Mouse (Mus musculus): Measurements from ENCODE around the gene Lrrc32. TPM values are rescaled to one million over a fixed set of nuclear protein-coding genes. Genes with fewer than 3 reads are reported as not detected.

The Lrrc32 gene
- polyA plus RNA-seq, 1 experiment from 2014 or later: 13.0 TPM

DNA sequence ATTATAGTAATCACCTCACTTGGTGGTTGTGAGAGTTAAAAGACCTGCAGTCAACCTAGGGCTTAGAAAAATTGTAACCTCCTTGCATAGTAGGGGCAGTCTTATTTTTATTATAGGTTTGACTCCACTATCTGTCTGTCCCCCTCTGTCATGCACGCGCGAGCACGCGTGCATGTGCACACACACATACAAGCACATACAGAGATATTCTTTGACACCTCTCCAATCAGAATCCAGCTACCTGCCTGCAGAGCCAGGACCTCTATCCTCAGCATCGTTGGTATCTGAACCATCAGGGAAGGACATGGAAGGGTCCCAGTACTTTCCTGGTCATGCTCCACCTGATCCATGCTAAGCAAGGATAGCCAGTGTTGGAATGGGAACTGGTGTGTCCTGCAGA, 1.8 kb downstream of the Lrrc32 start:
- Histone ChIP-seq H3K4me1 (replicated peaks; ENCODE audit: control insufficient read depth, insufficient read depth, low read length) (peaks cover 20% of the 10 kb centered on the region), H3K4me2 (ENCODE audit: low read length) (peak overlapping the region; percentile 72), H3K9me3 (ENCODE audit: control insufficient read depth, low read length) (no peaks in the 10 kb centered on the region), H3K9ac (ENCODE audit: low read length) (no peak overlapping the region), H3K36me3 (ENCODE audit: control insufficient read depth, insufficient read depth, low read length) (0 out of 2 replicates have a peak, but pooled peaks cover 9% of the 10 kb centered on the region), H3K27ac (ENCODE audit: low read depth) (no peak overlapping the region), H3K4me3 (ENCODE audit: low read depth, low read length) (peak overlapping the region; percentile 41), H3K27me3 (replicated peaks; ENCODE audit: control insufficient read depth, insufficient read depth, low read length) (no peaks in the 10 kb centered on the region)
- 96% methylated on average over 6 of the region's 6 CpGs for WGBS
- DNase-seq (ENCODE audit: low spot score) (no peak), ATAC-seq (replicated peaks; ENCODE audit: low FRiP score, low TSS enrichment, low read depth) (no peak)

- Histone ChIP-seq H3K4me1 (replicated peaks; ENCODE audit: control insufficient read depth, insufficient read depth, low read length) (peaks cover 17% of the 10 kb centered on the region), H3K9me3 (ENCODE audit: control insufficient read depth, low read length) (no peaks in the 10 kb centered on the region), H3K4me2 (ENCODE audit: low read length) (peak overlapping the region; percentile 72), H3K4me3 (ENCODE audit: low read depth, low read length) (no peak overlapping the region), H3K36me3 (ENCODE audit: control insufficient read depth, insufficient read depth, low read length) (0 out of 2 replicates have a peak, but pooled peaks cover 9% of the 10 kb centered on the region), H3K27ac (ENCODE audit: low read depth) (no peak overlapping the region), H3K9ac (ENCODE audit: low read length) (no peak overlapping the region), H3K27me3 (replicated peaks; ENCODE audit: control insufficient read depth, insufficient read depth, low read length) (no peaks in the 10 kb centered on the region)
- no peak for DNase-seq (ENCODE audit: low spot score)
- WGBS: 72% methylated on average over 9 of the region's 9 CpGs
- ATAC-seq (replicated peaks; ENCODE audit: low FRiP score, low TSS enrichment, low read depth): no peak
These were observed 2.5 kb downstream of the Lrrc32 start for GRCm38 (mm10) chr7:98491451-98492200.

- 67% methylated on average over 5 of the region's 5 CpGs for WGBS
- no peaks in the 10 kb centered on the region for H3K27me3 ChIP-seq (replicated peaks; ENCODE audit: control insufficient read depth, insufficient read depth, low read length)
- DNase-seq (ENCODE audit: low spot score) (no peak), ATAC-seq (replicated peaks; ENCODE audit: low FRiP score, low TSS enrichment, low read depth) (no peak)
- peaks cover 14% of the 10 kb centered on the region for H3K4me1 ChIP-seq (replicated peaks; ENCODE audit: control insufficient read depth, insufficient read depth, low read length)
- H3K36me3 ChIP-seq (ENCODE audit: control insufficient read depth, insufficient read depth, low read length): 0 out of 2 replicates have a peak, but pooled peaks cover 12% of the 10 kb centered on the region
- H3K9ac ChIP-seq (ENCODE audit: low read length): no peak overlapping the region
- no peak overlapping the region for H3K4me3 ChIP-seq (ENCODE audit: low read depth, low read length)
- no peaks in the 10 kb centered on the region for H3K9me3 ChIP-seq (ENCODE audit: control insufficient read depth, low read length)
- peak overlapping the region; percentile 72 for H3K4me2 ChIP-seq (ENCODE audit: low read length)
- H3K27ac ChIP-seq (ENCODE audit: low read depth): no peak overlapping the region
These were observed 3.2 kb downstream of the Lrrc32 start for GRCm38 (mm10) chr7:98492331-98492730.

GRCm38 (mm10) chr7:98493307-98493706, 4.2 kb downstream of the Lrrc32 start:
- no peak overlapping the region for H3K9ac ChIP-seq (ENCODE audit: low read length)
- H3K4me2 ChIP-seq (ENCODE audit: low read length): no peak overlapping the region
- ATAC-seq (replicated peaks; ENCODE audit: low FRiP score, low TSS enrichment, low read depth) (no peak), DNase-seq (ENCODE audit: low spot score) (no peak)
- no peak overlapping the region for H3K27ac ChIP-seq (ENCODE audit: low read depth)
- no peak overlapping the region for H3K4me3 ChIP-seq (ENCODE audit: low read depth, low read length)
- peaks cover 14% of the 10 kb centered on the region for H3K4me1 ChIP-seq (replicated peaks; ENCODE audit: control insufficient read depth, insufficient read depth, low read length)
- no peaks in the 10 kb centered on the region for H3K9me3 ChIP-seq (ENCODE audit: control insufficient read depth, low read length)
- H3K36me3 ChIP-seq (ENCODE audit: control insufficient read depth, insufficient read depth, low read length): peaks cover 19% of the 10 kb centered on the region
- H3K27me3 ChIP-seq (replicated peaks; ENCODE audit: control insufficient read depth, insufficient read depth, low read length): no peaks in the 10 kb centered on the region
- 59% methylated on average over 2 of the region's 2 CpGs for WGBS

DNA sequence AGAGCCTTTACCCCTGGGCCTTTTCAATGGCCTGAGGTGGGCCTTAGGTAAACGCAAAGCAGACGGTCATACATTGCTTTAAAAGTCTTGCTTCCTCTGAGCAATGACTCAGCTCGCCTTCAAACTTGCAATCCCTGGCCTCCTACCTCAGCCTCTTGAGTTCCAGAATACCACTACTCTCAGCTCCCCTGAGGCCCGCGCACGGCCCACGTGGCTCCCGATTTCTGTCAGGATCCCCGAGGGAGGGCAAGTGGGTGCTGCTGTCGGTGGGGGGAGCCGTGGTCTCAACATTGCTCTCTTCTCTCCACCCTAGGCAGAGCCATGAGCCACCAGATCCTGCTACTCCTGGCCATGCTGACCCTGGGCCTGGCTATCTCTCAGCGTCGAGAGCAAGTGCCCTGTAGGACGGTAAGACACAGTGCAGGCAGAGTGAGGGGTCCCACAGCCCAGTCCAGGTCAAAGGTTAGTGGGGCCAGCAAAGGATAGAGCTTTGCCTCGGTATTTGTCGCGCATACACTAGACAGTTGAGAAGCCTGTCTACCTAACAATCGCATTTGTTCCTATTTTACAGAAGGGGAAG, 4.9 kb downstream of the Lrrc32 start:
- Histone ChIP-seq H3K4me3 (ENCODE audit: low read depth, low read length) (no peak overlapping the region), H3K27ac (ENCODE audit: low read depth) (no peak overlapping the region), H3K9me3 (ENCODE audit: control insufficient read depth, low read length) (no peaks in the 10 kb centered on the region), H3K4me1 (replicated peaks; ENCODE audit: control insufficient read depth, insufficient read depth, low read length) (peaks cover 13% of the 10 kb centered on the region), H3K9ac (ENCODE audit: low read length) (no peak overlapping the region), H3K27me3 (replicated peaks; ENCODE audit: control insufficient read depth, insufficient read depth, low read length) (no peaks in the 10 kb centered on the region), H3K36me3 (ENCODE audit: control insufficient read depth, insufficient read depth, low read length) (peaks cover 26% of the 10 kb centered on the region), H3K4me2 (ENCODE audit: low read length) (no peak overlapping the region)
- 57% methylated on average over 18 of the region's 18 CpGs for WGBS
- ATAC-seq (replicated peaks; ENCODE audit: low FRiP score, low TSS enrichment, low read depth) (no peak), DNase-seq (ENCODE audit: low spot score) (no peak)

DNA sequence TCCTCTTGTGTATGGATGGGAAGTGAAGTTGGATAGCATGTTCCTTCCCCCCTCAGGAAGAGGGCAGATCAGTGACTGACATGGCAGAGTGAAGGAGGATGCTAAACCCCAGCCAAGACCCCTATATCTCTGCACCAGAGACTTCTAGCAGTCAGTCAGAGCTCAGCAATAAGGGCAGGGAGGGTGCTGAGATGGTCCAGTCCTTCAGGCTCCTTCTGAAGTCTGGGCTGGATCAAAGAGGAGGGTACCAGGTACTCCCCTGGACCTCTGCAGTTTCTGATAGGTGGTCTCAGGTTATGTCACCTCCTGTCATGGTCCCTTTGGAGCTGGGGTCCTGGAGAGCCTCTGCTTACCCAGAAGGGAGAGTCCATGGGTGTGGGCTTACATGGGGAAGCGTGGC, 6.5 kb downstream of the Lrrc32 start:
- H3K36me3 ChIP-seq (ENCODE audit: control insufficient read depth, insufficient read depth, low read length): peaks cover 38% of the 10 kb centered on the region
- H3K4me2 ChIP-seq (ENCODE audit: low read length): no peak overlapping the region
- H3K4me1 ChIP-seq (replicated peaks; ENCODE audit: control insufficient read depth, insufficient read depth, low read length): peaks cover 7% of the 10 kb centered on the region
- H3K4me3 ChIP-seq (ENCODE audit: low read depth, low read length): no peak overlapping the region
- H3K27me3 ChIP-seq (replicated peaks; ENCODE audit: control insufficient read depth, insufficient read depth, low read length): no peaks in the 10 kb centered on the region
- H3K9me3 ChIP-seq (ENCODE audit: control insufficient read depth, low read length): no peaks in the 10 kb centered on the region
- no peak overlapping the region for H3K27ac ChIP-seq (ENCODE audit: low read depth)
- DNase-seq (ENCODE audit: low spot score) (no peak), ATAC-seq (replicated peaks; ENCODE audit: low FRiP score, low TSS enrichment, low read depth) (no peak)
- H3K9ac ChIP-seq (ENCODE audit: low read length): no peak overlapping the region
- 68% methylated on average over 1 of the region's 1 CpGs for WGBS

- Histone ChIP-seq H3K4me2 (ENCODE audit: low read length) (no peak overlapping the region), H3K4me1 (replicated peaks; ENCODE audit: control insufficient read depth, insufficient read depth, low read length) (peaks cover 3% of the 10 kb centered on the region), H3K36me3 (ENCODE audit: control insufficient read depth, insufficient read depth, low read length) (peaks cover 38% of the 10 kb centered on the region), H3K27ac (ENCODE audit: low read depth) (no peak overlapping the region), H3K9ac (ENCODE audit: low read length) (no peak overlapping the region), H3K27me3 (replicated peaks; ENCODE audit: control insufficient read depth, insufficient read depth, low read length) (no peaks in the 10 kb centered on the region), H3K4me3 (ENCODE audit: low read depth, low read length) (no peak overlapping the region), H3K9me3 (ENCODE audit: control insufficient read depth, low read length) (no peaks in the 10 kb centered on the region)
- 66% methylated on average over 5 of the region's 5 CpGs for WGBS
- ATAC-seq (replicated peaks; ENCODE audit: low FRiP score, low TSS enrichment, low read depth) (no peak), DNase-seq (ENCODE audit: low spot score) (no peak)
These were observed 8.4 kb downstream of the Lrrc32 start for GRCm38 (mm10) chr7:98497451-98497850.

- no peak overlapping the region for H3K27ac ChIP-seq (ENCODE audit: low read depth)
- H3K36me3 ChIP-seq (ENCODE audit: control insufficient read depth, insufficient read depth, low read length): peaks cover 38% of the 10 kb centered on the region
- 94% methylated on average over 12 of the region's 12 CpGs for WGBS
- H3K9me3 ChIP-seq (ENCODE audit: control insufficient read depth, low read length): no peaks in the 10 kb centered on the region
- no peak overlapping the region for H3K4me3 ChIP-seq (ENCODE audit: low read depth, low read length)
- peaks cover 9% of the 10 kb centered on the region for H3K4me1 ChIP-seq (replicated peaks; ENCODE audit: control insufficient read depth, insufficient read depth, low read length)
- no peak for ATAC-seq (replicated peaks; ENCODE audit: low FRiP score, low TSS enrichment, low read depth)
- H3K9ac ChIP-seq (ENCODE audit: low read length): no peak overlapping the region
- no peaks in the 10 kb centered on the region for H3K27me3 ChIP-seq (replicated peaks; ENCODE audit: control insufficient read depth, insufficient read depth, low read length)
- DNase-seq (ENCODE audit: low spot score): no peak
- no peak overlapping the region for H3K4me2 ChIP-seq (ENCODE audit: low read length)
These were observed 9.0 kb downstream of the Lrrc32 start for GRCm38 (mm10) chr7:98498101-98498500.

Measured in intestine, embryonic 14.5 days (tissue).